Mouse (Mus musculus) neutrophil, adult 5-6 weeks (primary cell): ENCODE measurements around the gene Fgfr2. TPM values are rescaled to one million over a fixed set of nuclear protein-coding genes. Genes with fewer than 3 reads are reported as not detected.

Experiments used
- ATAC-seq: fragments of 151-379, 151-347 bp; 2 replicates; pipeline ENCODE4 v1.8.0; 2017; ENCODE audit warnings: mild to moderate bottlenecking, moderate TSS enrichment; ENCODE audit not compliant: insufficient number of reproducible peaks, poor library complexity, low FRiP score, severe bottlenecking; ENCODE audit errors: extremely low read depth
- total RNA-seq: library from RNA; stranded (forward); fragments of 200-1000 nt; gene quantifications from 2 replicates; pipeline ENCODE4 v1.2.3, GENCODE M21; 2017

The Fgfr2 gene
- total RNA-seq, 1 experiment from 2014 or later = not detected

DNA sequence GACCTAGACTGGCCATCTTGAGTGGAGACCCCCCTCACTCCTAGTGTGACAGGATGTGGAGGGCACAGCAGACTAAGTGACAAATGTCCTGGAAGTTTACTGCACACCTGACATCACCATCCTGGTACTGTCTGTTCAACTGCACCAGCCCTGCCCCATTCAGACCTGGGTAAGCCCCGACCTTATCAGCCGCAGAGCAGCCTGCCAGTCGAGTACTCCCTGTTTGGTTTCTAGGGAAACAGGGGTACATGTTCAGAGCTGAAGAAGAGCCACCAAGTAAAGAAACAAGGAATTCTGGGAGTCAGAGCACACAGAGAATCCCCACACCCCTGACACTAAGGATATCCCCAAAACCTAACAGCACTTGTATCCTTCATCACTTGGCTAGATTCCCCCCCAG, 861.3 kb downstream of the Fgfr2 start:
- ATAC-seq = no peak

DNA sequence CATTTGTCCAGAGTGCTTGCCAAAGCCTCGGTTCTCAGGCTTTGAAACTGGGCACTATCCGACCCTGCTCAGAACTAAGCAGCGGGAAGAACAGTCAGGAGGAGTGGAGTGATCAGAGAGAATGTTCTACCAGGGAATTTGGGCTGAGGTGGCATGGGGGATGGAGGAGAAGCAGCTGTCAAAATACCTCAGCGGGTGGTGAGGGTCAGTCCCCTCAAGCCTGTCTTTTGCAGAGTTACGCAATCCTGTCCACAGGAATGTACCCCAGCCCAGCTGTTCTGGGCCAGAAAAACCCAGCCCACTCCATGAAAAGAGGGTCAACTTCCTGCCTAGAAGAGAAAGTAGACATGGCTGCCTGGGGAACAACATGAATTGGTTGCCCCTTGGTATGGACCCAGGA, 862.5 kb downstream of the Fgfr2 start:
- ATAC-seq = no peak

DNA sequence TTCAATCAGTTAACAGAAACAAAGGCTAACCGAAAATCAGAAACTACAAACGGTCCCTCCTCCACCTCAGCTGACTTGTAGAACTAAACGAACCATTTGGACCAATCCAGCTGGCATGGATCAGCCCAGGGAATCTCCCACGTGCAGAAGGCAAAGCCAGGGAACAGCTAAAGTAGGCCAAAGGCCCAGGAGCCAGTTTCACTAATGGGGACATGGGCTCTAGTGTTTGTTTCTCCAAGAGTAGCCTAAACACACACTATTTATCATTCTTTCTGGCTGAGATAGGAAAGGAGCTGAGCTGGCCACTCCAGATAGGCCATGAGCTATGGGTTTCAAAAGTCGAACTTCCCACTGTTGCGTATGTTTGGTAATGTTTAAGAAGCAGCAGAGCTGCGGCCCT, 864.3 kb downstream of the Fgfr2 start:
- no peak for ATAC-seq

DNA sequence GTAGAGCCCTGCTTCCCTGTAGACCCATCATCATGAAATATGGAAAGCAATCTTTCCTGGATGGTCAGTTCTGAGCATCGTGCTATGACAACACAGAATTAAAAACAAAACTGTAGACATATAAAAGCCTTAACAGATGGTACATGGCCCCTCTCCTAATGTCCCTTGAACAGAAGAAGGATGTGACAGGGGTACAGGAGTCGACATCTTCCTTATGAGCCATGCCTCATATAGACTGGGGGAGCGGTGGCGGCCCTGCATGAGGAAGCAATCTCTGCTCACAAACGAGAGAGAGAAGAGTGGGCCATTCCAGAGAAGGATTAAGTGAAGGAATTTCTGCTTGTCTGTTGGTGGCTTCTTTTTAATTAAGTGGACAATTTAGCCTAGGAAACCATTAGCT, 864.9 kb downstream of the Fgfr2 start:
- ATAC-seq = no peak

DNA sequence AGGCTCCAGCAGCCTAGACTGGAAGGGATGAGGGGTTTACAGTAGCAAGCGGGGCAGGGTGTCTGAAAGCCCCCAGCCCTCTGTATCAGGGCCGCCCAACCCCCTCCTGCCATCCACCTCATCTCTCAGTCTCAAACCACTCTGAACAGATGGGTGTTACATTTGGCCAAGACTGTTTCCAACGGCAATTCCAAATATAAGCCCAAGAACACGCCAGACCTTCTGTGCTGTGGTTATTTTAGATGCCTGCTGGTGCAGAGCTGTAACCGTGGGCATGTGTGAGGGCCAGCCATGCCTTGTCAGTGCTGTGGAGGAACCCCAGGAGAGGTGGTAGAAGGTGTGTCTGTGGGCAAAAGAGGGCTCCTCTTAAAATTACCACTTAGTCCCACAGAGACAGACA, 869.6 kb downstream of the Fgfr2 start:
- ATAC-seq = no peak

DNA sequence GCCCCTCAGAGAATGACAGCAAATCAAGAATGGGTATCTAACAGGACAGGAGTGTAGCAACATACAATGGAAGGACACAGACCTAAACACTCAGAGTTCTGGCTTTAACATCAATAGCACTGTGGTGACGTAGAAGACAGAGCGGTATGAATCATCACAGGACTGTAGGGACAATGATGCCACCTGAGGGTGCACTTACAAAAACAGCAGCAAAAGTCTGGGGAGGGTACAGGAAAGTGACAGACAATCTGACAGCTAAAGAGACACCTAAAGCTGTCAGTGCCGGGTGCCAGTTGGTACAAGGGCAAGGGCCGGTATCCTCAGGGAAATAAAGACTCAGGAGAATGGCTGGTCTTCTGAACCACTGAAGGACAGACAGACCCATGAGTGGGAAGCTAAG, 870.1 kb downstream of the Fgfr2 start:
- ATAC-seq = no peak

DNA sequence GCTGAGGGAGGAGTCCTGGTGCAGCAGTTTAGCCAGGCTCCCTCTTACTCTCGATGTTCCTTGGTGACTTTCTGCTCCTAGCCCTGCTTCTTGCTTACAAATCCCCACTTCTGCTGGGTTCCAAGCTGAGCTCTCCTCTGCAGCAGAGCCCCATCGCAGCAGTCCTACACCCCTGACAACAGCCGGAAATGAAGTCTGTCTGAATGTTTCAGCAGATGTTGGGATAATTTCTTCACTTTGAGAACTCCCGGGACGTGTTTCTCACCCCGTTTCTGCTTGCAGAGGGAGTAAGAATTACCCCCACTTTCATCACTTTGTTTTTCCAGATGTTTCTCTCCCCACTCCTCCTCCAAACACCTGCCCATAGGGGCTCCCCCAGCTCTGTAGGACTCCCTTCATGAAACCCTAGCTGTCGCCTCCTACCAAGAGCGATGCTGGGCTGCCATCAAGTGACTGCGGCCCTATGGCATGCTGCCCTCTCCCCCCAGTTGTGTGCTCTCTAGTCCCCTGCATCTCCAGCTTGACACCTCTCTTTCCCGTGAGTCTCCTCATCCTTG, 873.5 kb downstream of the Fgfr2 start:
- ATAC-seq = no peak

DNA sequence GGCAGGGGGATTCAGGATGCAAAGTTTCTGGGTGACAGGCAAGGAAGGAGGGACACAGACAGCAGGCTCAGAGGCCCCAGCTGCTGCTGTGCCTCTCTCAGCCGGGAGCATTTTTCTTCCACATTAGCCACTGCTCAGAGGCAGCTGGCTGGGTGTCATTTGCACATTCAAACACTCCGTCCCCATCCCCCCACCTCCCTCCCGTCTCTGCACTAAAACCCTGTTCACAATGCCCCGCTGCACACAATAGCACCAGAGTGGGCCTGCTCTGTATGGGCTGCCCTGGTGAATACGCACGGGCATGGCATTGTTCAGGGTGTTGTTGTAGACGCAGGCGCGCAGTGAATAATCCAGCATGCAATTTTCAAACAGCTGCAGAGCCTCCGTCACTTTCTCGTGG, 875.6 kb downstream of the Fgfr2 start:
- ATAC-seq = no peak

DNA sequence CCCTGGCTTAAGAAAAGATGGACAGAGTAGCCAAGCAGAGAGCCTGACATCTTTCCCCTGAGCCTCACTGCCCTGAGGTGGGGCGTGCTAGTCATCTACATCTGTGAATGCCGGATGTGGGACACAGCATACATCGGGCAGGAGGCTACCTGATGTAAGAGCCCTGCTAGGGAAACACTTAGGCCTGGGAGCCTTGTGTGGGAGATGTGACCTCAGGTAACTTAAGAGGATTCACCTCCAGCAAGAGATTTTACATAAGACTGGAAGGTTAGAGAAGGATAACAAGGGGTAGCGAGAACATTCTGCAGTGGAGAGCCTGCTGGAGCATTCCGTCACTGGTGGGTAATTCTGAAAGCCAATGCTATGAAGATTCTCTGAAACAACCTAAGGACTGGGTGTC, 876.1 kb downstream of the Fgfr2 start:
- no peak for ATAC-seq

DNA sequence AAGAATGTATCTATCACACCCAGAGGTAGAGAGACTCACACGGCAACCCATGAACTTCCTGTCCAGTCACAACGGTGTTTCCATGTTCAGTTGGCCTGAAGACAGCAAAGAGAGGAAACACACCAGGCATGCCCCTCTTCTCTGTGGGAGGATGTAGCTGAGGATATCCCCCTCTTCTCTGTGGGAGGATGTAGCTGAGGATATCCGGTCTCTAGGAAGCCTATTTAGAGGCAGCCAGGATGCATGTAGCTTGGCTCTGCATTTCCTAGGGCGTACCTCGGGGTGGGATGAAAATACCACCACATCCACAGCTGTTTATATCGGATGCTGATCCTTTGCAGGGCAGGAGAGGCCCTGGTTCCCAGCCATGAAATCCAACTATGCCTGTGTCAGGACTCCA, 877.4 kb downstream of the Fgfr2 start:
- no peak for ATAC-seq

DNA sequence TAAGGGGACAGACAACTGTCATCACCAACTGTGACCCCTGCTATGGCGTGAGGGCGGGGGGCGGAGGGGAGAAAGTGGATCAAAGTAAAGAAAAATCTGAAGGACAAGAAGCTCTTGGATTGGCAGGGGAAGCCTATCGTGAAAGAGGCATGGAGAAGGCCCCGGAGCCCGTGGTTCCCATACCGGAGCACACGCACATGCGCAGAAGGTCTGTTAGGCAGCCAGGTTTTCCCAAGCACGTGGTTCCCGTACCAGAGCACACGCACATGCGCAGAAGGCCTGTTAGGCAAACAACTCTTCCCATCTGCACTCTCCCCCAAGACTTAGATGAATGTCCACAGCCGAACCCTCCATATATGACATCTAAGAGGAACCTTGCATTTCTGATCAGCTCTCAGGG, 878.5 kb downstream of the Fgfr2 start:
- ATAC-seq = no peak

DNA sequence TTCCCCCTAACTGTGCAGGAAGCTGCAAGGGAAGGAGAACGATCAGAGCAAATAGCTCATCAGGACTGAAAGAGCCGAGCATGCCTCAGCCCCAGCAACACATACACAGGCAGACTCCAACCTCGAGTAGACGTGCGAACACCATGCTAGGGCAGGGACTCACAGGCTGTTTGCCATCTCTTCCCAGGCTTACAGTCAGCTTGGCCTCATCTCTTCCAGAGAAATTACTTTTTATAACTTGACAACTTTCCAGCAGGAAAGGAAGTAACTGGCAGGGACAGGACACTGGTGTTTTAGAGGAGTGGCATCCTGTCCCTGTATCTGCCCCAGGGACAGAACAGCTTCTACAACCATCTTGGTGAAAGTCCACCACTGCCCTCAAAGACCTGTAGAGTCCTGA, 879.9 kb downstream of the Fgfr2 start:
- no peak for ATAC-seq

DNA sequence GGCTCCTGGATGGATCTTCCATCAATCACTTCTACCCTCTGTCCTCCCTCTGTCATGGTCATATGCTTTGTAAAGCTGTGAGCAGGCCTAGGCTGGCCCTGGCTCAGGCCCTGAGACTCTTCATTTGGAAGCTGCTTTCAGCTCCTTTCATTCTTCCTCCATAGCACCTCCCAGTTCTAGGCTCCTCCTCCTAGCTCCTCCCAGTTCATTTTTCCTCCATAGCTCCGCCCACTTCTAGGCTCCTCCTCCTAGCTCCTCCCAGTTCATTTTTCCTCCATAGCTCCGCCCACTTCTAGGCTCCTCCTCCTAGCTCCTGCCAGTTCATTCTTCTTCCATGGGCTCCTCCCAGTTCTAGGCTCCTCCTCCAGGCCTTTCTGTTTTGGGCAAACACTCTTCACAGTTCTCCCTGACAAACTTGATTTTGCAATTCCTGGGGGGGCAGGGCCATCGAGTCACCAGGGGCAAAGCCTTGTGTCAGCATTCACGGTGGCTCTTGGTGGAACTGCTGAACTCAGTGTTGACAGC, 880.5 kb downstream of the Fgfr2 start:
- ATAC-seq = peak; percentile 16; the same call in 1 of the 2 replicates

DNA sequence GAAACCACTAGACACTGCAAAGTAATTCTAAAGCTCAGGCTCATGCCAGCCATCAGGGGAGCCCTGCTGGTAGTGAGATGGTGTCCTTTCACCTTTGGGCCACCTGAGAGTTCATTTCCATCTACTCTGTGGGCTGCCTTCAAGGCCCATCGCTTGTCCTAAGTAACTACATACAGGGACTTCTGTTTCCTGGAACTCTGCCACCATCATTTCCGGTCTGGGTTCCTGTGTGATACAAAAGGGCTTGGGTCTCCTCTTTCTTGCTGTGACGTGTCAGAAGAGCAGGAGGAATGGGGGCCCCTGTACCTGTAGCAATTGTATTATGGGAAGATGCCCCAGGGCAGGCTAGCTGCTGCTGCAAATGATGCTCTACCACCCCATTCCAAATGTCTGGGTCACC, 884.2 kb downstream of the Fgfr2 start:
- no peak for ATAC-seq

DNA sequence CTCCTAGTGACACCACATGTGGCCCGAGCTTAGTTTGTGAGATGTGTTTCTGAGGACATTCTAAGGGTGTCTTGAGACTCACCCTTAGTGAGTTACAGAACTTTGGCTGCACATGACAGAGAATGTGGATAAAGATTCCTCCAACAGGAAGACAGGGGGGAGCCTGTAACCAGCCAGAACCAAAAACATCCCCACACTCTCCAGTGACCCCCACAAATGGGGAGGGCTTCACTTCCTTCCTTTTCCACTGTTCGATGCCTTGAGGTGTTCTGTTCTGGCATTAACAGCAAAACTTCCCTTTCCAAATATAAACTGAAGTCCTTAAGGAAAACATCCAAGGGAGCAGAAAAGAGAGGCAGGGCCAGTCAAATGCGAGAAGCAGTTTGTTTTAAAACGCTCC, 886.0 kb downstream of the Fgfr2 start:
- no peak for ATAC-seq

DNA sequence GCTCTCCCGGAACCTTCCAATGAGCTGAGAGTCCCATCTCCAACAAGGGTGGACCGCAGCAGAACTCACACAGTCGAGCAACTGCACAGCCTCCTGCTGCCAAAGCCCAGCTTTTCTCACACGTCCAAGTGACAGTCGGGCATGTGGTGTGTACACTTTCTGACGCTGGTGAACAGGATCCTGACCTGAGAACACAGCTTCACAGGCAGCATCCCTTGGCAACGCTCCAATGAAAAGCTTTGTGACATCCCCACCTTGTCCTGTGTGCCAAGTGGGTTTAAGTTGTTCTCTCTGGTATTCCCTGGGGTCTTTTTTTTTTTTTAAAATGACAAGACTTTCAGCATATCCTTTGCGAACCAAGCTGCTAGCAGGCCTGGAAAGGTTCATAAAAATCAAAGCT, 886.4 kb downstream of the Fgfr2 start:
- no peak for ATAC-seq

DNA sequence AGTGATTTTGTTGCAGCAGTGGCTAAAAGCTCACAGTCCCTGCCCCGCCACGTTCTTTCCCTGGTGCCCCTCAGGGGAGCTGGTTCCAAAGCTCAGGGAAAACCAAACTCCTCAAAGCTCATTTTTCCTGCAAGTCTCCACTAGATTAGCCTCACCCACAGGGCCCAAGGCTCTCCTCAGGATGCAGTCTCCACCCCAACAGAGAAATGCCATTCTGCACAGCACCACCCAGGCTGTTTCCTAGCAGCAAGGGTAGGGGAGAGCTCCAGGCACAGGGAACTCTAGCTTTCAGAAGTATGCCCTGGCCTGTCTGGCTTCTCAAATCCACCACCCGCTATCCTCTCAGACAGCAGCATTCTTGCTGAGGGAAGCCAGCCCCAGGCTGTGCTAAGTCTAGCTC, 888.9 kb downstream of the Fgfr2 start:
- ATAC-seq = no peak

DNA sequence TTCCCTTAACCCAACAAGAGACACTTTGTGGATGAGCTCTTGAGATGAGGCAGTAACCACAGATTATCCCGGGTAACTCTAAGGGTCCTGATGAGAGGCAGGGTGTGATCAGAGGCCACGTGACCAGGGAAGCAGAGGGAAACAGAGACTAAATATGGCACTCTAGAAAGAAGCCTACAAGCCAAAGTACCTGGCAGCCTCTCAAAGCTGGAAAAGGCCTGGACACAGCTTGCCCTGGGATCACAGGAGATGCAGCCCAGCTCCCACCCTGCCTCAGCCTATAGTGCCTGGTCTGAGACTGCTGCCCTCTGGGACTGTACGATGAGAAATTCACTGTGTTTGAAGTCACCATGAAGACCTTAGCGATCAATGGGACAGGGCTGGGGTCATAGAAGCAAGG, 889.4 kb downstream of the Fgfr2 start:
- no peak for ATAC-seq

DNA sequence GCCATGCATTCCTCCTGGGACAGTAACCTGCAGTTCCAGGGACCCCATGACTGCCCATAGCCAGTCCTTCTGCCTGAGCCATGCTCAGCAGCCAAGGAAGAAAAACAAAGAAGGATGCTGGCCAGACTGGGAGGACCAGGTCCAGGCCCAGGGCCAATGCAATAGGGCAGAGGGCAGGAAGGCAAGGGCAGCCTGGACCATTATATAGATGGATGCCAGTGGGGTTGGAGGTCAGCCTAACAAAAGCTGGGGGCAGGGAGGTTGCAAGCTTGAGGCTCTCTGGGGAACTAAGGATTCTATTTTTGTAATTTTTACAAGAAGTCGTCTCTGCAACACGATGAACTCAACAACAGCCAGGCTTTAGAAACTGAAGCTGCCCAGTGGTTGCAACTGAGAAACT, 890.2 kb downstream of the Fgfr2 start:
- no peak for ATAC-seq

DNA sequence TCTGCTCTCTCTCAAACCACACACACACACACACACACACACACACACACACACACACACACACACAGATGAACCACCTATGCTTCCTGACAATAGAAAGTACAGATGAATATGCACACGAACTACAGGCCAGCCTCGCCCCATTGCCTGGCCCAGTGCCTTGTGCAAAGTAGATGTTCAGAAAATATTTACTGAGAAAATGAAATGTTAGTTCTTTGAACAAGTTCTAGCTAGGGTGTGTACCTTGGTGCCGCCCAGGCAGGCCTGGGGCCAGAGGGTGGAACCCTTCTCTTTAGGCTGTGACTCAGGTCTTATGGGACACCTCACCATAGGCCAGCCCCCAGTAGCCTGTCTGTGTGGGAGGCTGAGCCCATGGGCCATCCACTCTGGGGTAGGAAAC, 891.7 kb downstream of the Fgfr2 start:
- ATAC-seq = no peak

DNA sequence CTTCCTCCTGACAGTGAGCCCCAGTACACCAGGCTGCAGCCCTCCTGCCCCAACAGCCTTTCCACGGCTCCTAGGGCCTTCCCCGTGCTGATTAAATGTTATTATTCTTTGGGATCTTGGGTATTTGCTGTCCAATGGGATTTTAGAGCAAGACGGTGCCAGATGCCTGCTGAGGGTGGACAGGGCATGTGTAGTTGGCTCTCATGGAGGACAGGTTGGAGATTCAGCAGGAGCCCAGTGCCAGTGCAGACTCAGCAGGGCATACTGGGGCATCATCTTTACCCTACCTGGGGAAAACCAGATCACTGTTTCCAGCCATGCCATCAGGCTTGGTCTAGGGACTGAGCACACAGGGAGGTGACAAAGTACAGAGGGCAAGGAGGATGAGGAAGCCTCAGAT, 892.2 kb downstream of the Fgfr2 start:
- no peak for ATAC-seq
